Comparison of ENCODE assay signal across 9 mouse cellular contexts in genomic region chr5:58736610-58737009, GRCm38 (mm10).
DNase-seq lines count a peak whose midpoint lies in the region; ATAC-seq and TF ChIP-seq lines count a peak whose summit lies in the region.
"Had no signal": no experiment of that assay in that cellular context is flagged by ENCODE, and none has a peak within 500 bp of the region (broad histone marks: within the 10 kb centered on the region; RNA-seq: fewer than 3 reads in every experiment).

No protein-coding gene starts in this region.

- no peaks in the 10 kb centered on the region for H3K36me3 ChIP-seq in neural tube, embryonic 15.5 days
- H3K36me3 ChIP-seq in liver, embryonic 14.5 days (replicated peaks; ENCODE audit: control insufficient read depth, insufficient read depth, low read depth) = no peaks in the 10 kb centered on the region
- H3K36me3 ChIP-seq: heart, embryonic 15.5 days had no signal

- WGBS in neural tube, embryonic 15.5 days = 46% methylated on average over 9 of the region's 9 CpGs
- WGBS in liver, embryonic 14.5 days (ENCODE audit: insufficient replicate concordance) = 39% methylated on average over 9 of the region's 9 CpGs

- no peak overlapping the region for H3K4me2 ChIP-seq in neural tube, embryonic 15.5 days
- H3K4me2 ChIP-seq in liver, embryonic 14.5 days (ENCODE audit: low read depth) = no peak overlapping the region
- H3K4me2 ChIP-seq: heart, embryonic 15.5 days had no signal

- H3K9me3 ChIP-seq in neural tube, embryonic 15.5 days (replicated peaks) = no peaks in the 10 kb centered on the region
- H3K9me3 ChIP-seq in liver, embryonic 14.5 days (ENCODE audit: control insufficient read depth, low read length) = no peaks in the 10 kb centered on the region
- H3K9me3 ChIP-seq: heart, embryonic 15.5 days had no signal

- H3K27me3 ChIP-seq in neural tube, embryonic 15.5 days (replicated peaks) = no peaks in the 10 kb centered on the region
- no peaks in the 10 kb centered on the region for H3K27me3 ChIP-seq in liver, embryonic 14.5 days (ENCODE audit: control insufficient read depth, insufficient read depth, low read length)
- H3K27me3 ChIP-seq: heart, embryonic 15.5 days had no signal

- TF ChIP-seq EP300 in liver, embryonic 14.5 days (IDR thresholded peaks at IDR 0.05; ENCODE audit: low read depth) = no peak

- no peak for ATAC-seq in neural tube, embryonic 15.5 days (ENCODE audit: low FRiP score)
- ATAC-seq in liver, embryonic 14.5 days (ENCODE audit: insufficient read depth) = no peak

- H3K9ac ChIP-seq in neural tube, embryonic 15.5 days (replicated peaks) = no peak overlapping the region
- no peak overlapping the region for H3K9ac ChIP-seq in liver, embryonic 14.5 days (replicated peaks)
- H3K9ac ChIP-seq: heart, embryonic 15.5 days had no signal

- no peak overlapping the region for H3K4me3 ChIP-seq in neural tube, embryonic 15.5 days (replicated peaks)
- no peak overlapping the region for H3K4me3 ChIP-seq in liver, embryonic 14.5 days (ENCODE audit: insufficient read depth in 1 of 2, low read depth in 2 of 2, low read length in 2 of 2)
- H3K4me3 ChIP-seq: heart, embryonic 15.5 days had no signal

- peak; percentile 58 for TF ChIP-seq CTCF in liver, embryonic 14.5 days (IDR thresholded peaks at IDR 0.05; ENCODE audit: low read depth)

- DNase-seq in adrenal gland, adult (ENCODE audit: inconsistent age in 2 of 2, low spot score in 1 of 2) = peak; percentile 14 to 71
- DNase-seq in adrenal gland, adult 8-10 months = no peak
- peak; percentile 32 for DNase-seq in neural tube, embryonic 10.5 days (ENCODE audit: extremely low spot score, low spot score)
- DNase-seq in embryo, embryonic 11.5 days (ENCODE audit: low read depth, low spot score) = peak; percentile 24
- DNase-seq in kidney, postnatal 10 days = peak; percentile 76
- DNase-seq in liver, embryonic 14.5 days (ENCODE audit: low read depth in 3 of 3, low spot score in 3 of 3) = no peak
- peak; percentile 82 for DNase-seq in testis, postnatal 10 days (ENCODE audit: low spot score)

- no peaks in the 10 kb centered on the region for H3K4me1 ChIP-seq in neural tube, embryonic 15.5 days
- no peaks in the 10 kb centered on the region for H3K4me1 ChIP-seq in liver, embryonic 14.5 days (replicated peaks; ENCODE audit: control insufficient read depth in 2 of 2, insufficient read depth in 2 of 2, low read length in 1 of 2)
- H3K4me1 ChIP-seq: heart, embryonic 15.5 days had no signal

- H3K27ac ChIP-seq in neural tube, embryonic 15.5 days (replicated peaks) = no peak overlapping the region
- no peak overlapping the region for H3K27ac ChIP-seq in liver, embryonic 14.5 days
- H3K27ac ChIP-seq: heart, embryonic 15.5 days had no signal

Comparison
In these comparisons a context has a peak if more than half of its experiments do, and no peak if none do; other contexts are left out.
1. DNase-seq: peak in adrenal gland, adult (2 of 2), neural tube, embryonic 10.5 days (single experiment), embryo, embryonic 11.5 days (single experiment), kidney, postnatal 10 days (single experiment) and testis, postnatal 10 days (single experiment); none in adrenal gland, adult 8-10 months (single experiment) and liver, embryonic 14.5 days (0 of 3).